Mouse (Mus musculus) adrenal gland (tissue): ENCODE measurements around the gene Kdm1b.

Experiments used
- intact Hi-C: fragments of 180-260 bp; cut with DNase I; formaldehyde crosslinking; loops from one replicate; pipeline ENCODE4 v1.15.1; 2025

The Kdm1b gene

GRCm38 (mm10) chr13:47106580-47106888 is 63.2 kb downstream of the Kdm1b start:
- intact Hi-C loops = no loop called here

GRCm38 (mm10) chr13:47109239-47109638 is 65.9 kb downstream of the Kdm1b start:
- intact Hi-C loops = no loop called here

GRCm38 (mm10) chr13:47111185-47111584 is 67.9 kb downstream of the Kdm1b start:
- intact Hi-C loops = no loop called here

- intact Hi-C loops = no loop called here
These were observed 68.8 kb downstream of the Kdm1b start for GRCm38 (mm10) chr13:47112056-47112455.

- intact Hi-C loops = no loop called here
These were observed 69.6 kb downstream of the Kdm1b start for GRCm38 (mm10) chr13:47112924-47113323.

GRCm38 (mm10) chr13:47116000-47116399 is 72.7 kb downstream of the Kdm1b start:
- intact Hi-C loops = no loop called here

GRCm38 (mm10) chr13:47121333-47121889 is 78.1 kb downstream of the Kdm1b start:
- intact Hi-C loops = no loop called here

GRCm38 (mm10) chr13:47122537-47123430 is 79.5 kb downstream of the Kdm1b start, which contains the start of gene Rnf144b:
Gene Rnf144b, plus strand, starts transcription at chr13:47122656.
- intact Hi-C loops = no loop called here

- intact Hi-C loops = no loop called here
These were observed 81.2 kb downstream of the Kdm1b start for GRCm38 (mm10) chr13:47124449-47124848.

- intact Hi-C loops = no loop called here
These were observed 81.7 kb downstream of the Kdm1b start for GRCm38 (mm10) chr13:47124986-47125385.

- intact Hi-C loops = no loop called here
These were observed 82.3 kb downstream of the Kdm1b start for GRCm38 (mm10) chr13:47125595-47125994.

GRCm38 (mm10) chr13:47129090-47129489 is 85.8 kb downstream of the Kdm1b start:
- intact Hi-C loops = no loop called here

- intact Hi-C loops = no loop called here
These were observed 89.8 kb downstream of the Kdm1b start for GRCm38 (mm10) chr13:47133058-47133457.

GRCm38 (mm10) chr13:47134836-47135235 is 91.5 kb downstream of the Kdm1b start:
- intact Hi-C loops = no loop called here
